Mouse (Mus musculus) T-helper 17 cell (primary cell): Measurements from ENCODE around the gene Ush1g.

Experiments
- in situ Hi-C, 2 experiments: fragments of 300-600 bp; cut with MboI, MseI; formaldehyde crosslinking; loops; 1 replicate in 1 of 2; 2 replicates in 1 of 2; pipeline ENCODE4 v1.15.1; 2025; ENCODE audit warnings: high pct_unique_total_duplicates in 2 of 2

Gene Ush1g

GRCm38 (mm10) chr11:115290314-115290713 is 31.5 kb downstream of the Ush1g start:
- in situ Hi-C loops, result no loop called here

GRCm38 (mm10) chr11:115289885-115290284 is 32.0 kb downstream of the Ush1g start:
- in situ Hi-C loops, result no loop called here

- in situ Hi-C loops, result no loop called here
These were observed 33.5 kb downstream of the Ush1g start for GRCm38 (mm10) chr11:115288305-115288704.

GRCm38 (mm10) chr11:115287386-115287785 is 34.5 kb downstream of the Ush1g start:
- in situ Hi-C loops, result no loop called here

- in situ Hi-C loops, result no loop called here
These were observed 35.4 kb downstream of the Ush1g start for GRCm38 (mm10) chr11:115286201-115286993.

- in situ Hi-C loops, result no loop called here
These were observed 36.6 kb downstream of the Ush1g start for GRCm38 (mm10) chr11:115285282-115285681.

GRCm38 (mm10) chr11:115283891-115284620 is 37.8 kb downstream of the Ush1g start:
- in situ Hi-C loops, result no loop called here

GRCm38 (mm10) chr11:115283486-115283765 is 38.4 kb downstream of the Ush1g start:
- in situ Hi-C loops, result no loop called here

- in situ Hi-C loops, result no loop called here
These were observed 38.9 kb downstream of the Ush1g start for GRCm38 (mm10) chr11:115282723-115283485.

- in situ Hi-C loops, result no loop called here
These were observed 39.5 kb downstream of the Ush1g start for GRCm38 (mm10) chr11:115282295-115282694.

GRCm38 (mm10) chr11:115279726-115280125 is 42.1 kb downstream of the Ush1g start:
- in situ Hi-C loops, result no loop called here

- in situ Hi-C loops, result no loop called here
These were observed 43.7 kb downstream of the Ush1g start for GRCm38 (mm10) chr11:115278176-115278575.

GRCm38 (mm10) chr11:115277604-115277975 is 44.3 kb downstream of the Ush1g start:
- in situ Hi-C loops, result no loop called here

GRCm38 (mm10) chr11:115276780-115277603 is 44.8 kb downstream of the Ush1g start, which contains the start of gene Fdxr:
Fdxr (minus strand) TSS chr11:115277050.
- in situ Hi-C loops, result no loop called here

GRCm38 (mm10) chr11:115275954-115276353 is 45.9 kb downstream of the Ush1g start:
- in situ Hi-C loops, result no loop called here

- in situ Hi-C loops, result no loop called here
These were observed 46.3 kb downstream of the Ush1g start for GRCm38 (mm10) chr11:115275509-115275908.

GRCm38 (mm10) chr11:115274771-115275170 is 47.1 kb downstream of the Ush1g start:
- in situ Hi-C loops, result loop anchor here (5.0 kb wide), 1 partner anchor 112 kb away; the partner anchor contains the start of gene Slc9a3r1 (in 2 of the 2)

GRCm38 (mm10) chr11:115274178-115274577 is 47.7 kb downstream of the Ush1g start:
- in situ Hi-C loops, result loop anchor here (5.0 kb wide), 1 partner anchor 112 kb away; the partner anchor contains the start of gene Slc9a3r1 (in 2 of the 2)

- in situ Hi-C loops, result loop anchor here (5.0 kb wide), 1 partner anchor 111 kb away; the partner anchor contains the start of gene Slc9a3r1 (in 2 of the 2)
These were observed 48.1 kb downstream of the Ush1g start for GRCm38 (mm10) chr11:115273735-115274134.

GRCm38 (mm10) chr11:115272894-115273498 is 48.8 kb downstream of the Ush1g start:
- in situ Hi-C loops, result loop anchor here (5.0 kb wide), 1 partner anchor 111 kb away; the partner anchor contains the start of gene Slc9a3r1 (in 2 of the 2)
